Mouse (Mus musculus) activated CD4-positive, CD25-positive, alpha-beta regulatory T cell, adult 9 weeks (primary cell): ENCODE results near the gene Wdr46. TPM values are rescaled to one million over a fixed set of nuclear protein-coding genes. Genes with fewer than 3 reads are reported as not detected.

ENCODE experiments used
- polyA plus RNA-seq: library from polyadenylated mRNA; unstranded; fragments of 100-300 nt; shearing (Covaris generic); gene quantifications from one replicate; pipeline ENCODE4 v1.2.1, GENCODE M21; 2017

The Wdr46 gene
- polyA plus RNA-seq: 58.5 TPM

GRCm38 (mm10) chr17:33940206-33940805 is at the start of gene Wdr46, which contains the start of gene Pfdn6:
Wdr46 (plus strand) TSS chr17:33940660.
Pfdn6 (minus strand) TSS chr17:33940343.

GRCm38 (mm10) chr17:33904835-33905234 is 35.6 kb upstream of the Wdr46 start, which contains the start of gene Platr17:
Platr17 (plus strand) TSS chr17:33905135.

DNA sequence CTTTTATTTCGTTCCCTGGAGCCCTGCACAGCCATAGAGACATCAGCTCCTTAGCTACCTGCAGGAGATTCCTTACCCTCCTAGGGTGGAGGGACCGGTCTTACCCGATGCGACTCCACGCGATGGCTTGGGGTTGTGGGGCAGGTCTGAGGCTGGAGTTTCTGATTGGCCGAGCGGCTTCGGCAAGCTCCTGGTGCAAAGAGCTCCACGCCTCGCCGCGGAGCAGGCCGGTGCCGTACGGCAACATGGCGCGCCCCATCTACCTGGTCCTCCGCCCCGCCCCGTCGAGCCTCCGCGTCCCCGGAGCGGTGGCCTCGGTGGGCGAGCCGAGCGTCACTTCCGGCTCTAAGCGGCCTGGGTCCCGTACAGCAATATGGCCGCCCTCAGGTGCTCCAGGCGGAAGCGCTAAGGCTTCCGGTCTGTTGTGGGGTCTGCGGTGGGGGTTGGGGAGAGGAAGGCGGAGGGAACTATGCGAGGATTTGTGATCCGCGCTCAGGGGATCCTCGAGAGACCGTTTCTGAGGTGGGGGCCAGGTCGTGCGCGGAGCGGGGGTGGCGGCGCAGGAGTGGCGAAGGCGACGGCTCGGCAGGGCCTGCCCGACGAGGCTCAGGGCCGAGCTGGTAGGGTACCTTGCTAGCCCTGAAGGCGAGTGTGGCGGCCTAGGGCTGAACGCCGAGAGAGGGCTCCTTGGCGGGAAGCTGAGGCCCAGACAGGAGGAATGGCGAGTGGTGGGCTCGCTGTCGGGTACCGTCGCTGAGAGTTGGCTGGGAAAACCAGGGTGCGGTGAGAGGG is 31.2 kb upstream of the Wdr46 start, which contains the start of gene Daxx:
Gene Daxx, plus strand, starts transcription at position 338 of the 792 bp plus-strand sequence.

DNA sequence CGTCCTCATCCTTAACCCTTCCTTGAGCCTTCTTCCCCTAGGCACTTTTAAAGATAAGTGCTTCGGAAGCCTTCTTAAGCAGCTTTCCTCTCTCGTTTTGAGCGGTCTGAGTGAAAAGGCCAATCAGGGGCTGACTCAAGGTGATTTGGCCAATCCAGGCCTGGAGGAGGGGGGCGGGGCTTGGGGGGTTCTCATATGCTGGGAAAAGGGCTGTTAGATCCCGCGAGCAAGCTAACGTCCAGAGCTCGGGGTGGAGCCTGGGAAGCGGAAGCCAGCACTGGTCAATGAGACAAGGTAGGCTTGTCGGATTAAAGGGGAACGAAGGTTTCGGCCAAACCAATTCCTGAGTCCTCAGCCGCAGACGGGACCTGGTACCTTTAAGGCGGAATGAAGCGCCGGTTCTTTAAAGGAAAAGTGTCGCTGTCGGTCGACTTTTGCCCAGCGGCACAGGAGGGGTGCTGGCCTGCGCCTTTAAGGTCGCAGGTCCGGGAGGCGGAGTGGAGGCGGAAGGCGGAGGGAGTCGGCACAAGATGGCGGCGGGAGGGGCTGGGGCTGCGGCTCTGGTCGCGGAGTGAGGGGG is 24.7 kb upstream of the Wdr46 start, which contains the start of the genes Tapbp and Zbtb22:
Gene Tapbp, plus strand, starts transcription at position 229 of the 580 bp plus-strand sequence.
Gene Zbtb22, plus strand, starts transcription at position 234 of the 580 bp plus-strand sequence.

DNA sequence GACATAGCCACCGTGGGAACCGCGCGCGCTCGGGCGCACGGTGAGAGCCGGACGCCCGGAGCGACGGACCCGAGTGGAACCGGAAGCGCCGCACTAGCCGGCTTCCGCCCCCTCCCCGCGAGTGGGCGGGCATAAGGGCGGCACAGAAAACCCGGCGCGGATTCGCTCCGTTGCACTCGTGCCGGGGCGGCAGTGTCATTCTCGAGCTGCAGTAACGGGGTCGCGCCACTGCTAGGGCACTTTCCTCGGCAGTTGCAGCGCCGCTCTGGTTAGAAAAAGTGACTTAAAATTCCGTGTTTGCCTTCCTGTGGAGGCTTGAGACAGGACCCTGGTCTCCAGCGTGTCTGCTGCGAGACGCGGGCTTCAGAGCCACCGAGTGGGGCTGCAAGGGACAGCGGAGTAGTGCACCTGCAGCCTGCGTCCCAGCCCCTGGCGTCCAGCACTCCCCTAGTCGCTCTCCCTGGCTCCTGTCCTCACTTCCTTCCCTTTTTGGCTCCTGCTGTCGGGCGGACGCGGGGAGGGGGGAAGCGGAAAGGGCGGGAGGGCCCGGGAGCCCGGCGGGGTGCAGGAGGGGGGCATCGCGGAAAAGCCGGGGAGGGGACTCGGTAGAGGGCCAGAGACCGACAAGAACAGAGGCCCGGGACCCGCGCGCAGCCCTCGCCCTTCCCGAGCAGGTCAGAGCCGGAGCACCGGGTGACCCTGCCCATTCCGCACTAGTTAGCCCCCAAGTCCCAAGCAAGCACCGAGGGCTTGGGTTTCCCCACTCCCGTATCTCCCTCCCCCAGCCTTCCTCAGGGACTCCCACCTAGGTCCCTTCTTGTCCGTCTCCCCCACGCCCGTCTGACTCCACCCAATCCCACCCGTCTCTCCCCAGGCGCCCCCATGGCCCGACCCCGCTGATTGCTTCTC is 10.8 kb upstream of the Wdr46 start, which contains the start of gene Rgl2:
Gene Rgl2, plus strand, starts transcription at position 173 of the 909 bp plus-strand sequence.

GRCm38 (mm10) chr17:33951021-33951946 is 10.8 kb downstream of the Wdr46 start, which contains the start of gene B3galt4:
B3galt4 (minus strand) TSS chr17:33951488.

DNA sequence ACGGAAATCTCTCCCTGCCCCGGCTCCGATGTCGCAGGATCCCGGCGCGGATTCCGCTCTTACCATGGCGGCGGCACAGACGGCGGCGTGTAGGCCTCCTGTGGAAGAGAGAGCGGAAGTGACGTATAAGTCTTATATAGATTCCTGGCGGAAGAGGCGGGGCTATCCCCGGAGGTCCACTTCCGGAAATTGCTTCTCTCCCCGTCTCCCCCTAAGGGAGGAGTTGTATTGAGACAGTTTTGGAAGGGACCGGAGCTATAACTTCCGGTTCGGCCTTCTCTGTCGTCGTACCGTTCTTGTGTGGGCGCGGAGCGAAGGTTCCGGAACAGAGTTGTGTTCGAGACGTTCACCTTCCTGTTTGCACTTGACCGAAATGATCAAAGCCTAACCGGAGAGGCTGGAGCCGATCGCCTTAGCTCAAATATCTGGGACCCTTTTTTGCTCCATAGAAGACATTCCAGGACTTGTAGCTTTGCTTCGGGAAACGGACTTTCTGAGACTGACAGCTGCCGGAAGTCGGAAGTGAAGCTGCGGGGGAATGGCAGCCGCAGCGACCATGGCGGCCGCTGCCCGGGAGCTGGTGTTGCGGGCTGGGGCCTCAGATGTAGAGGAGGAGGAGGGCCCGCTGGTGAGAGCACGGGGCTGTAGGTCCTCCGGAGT is 15.2 kb downstream of the Wdr46 start, which contains the start of the genes Vps52 and Rps18:
Gene Vps52, plus strand, starts transcription at position 258 of the 660 bp plus-strand sequence.
Gene Rps18, minus strand, starts transcription at position 447 of the 660 bp plus-strand sequence.

Other genes starting within 250 kb of the Wdr46 start
- 50.9 TPM for gene March2, start 222.0 kb upstream of the Wdr46 start, polyA plus RNA-seq
- 298 TPM for gene Rab11b, start 180.1 kb upstream of the Wdr46 start, polyA plus RNA-seq
- 4.4 TPM for gene Angptl4, start 158.8 kb upstream of the Wdr46 start, polyA plus RNA-seq
- gene Kank3, start 130.1 kb upstream of the Wdr46 start, polyA plus RNA-seq: 3.4 TPM
- 1,074 TPM for gene Rps28, start 116.1 kb upstream of the Wdr46 start, polyA plus RNA-seq
- 386 TPM for gene Ndufa7, start 116.1 kb upstream of the Wdr46 start, polyA plus RNA-seq
- 32.2 TPM for gene Cd320, start 97.6 kb upstream of the Wdr46 start, polyA plus RNA-seq
- gene Gm7029, start 66.8 kb upstream of the Wdr46 start, polyA plus RNA-seq: not detected
- 8.5 TPM for gene Kifc1, start 50.0 kb upstream of the Wdr46 start, polyA plus RNA-seq
- 5.0 TPM for gene Platr17, start 35.5 kb upstream of the Wdr46 start, polyA plus RNA-seq
- 132 TPM for gene Daxx, start 31.2 kb upstream of the Wdr46 start, polyA plus RNA-seq
- 697 TPM for gene Tapbp, start 24.8 kb upstream of the Wdr46 start, polyA plus RNA-seq
- gene Zbtb22, start 24.8 kb upstream of the Wdr46 start, polyA plus RNA-seq: 20.2 TPM
- gene Rgl2, start 11.1 kb upstream of the Wdr46 start, polyA plus RNA-seq: 135 TPM
- gene Pfdn6, start 317 bp upstream of the Wdr46 start, polyA plus RNA-seq: 140 TPM
- gene B3galt4, start 10.8 kb downstream of the Wdr46 start, polyA plus RNA-seq: 30.8 TPM
- gene Vps52, start 15.2 kb downstream of the Wdr46 start, polyA plus RNA-seq: 89.2 TPM
- 2,816 TPM for gene Rps18, start 15.3 kb downstream of the Wdr46 start, polyA plus RNA-seq
- gene H2-K1, start 59.7 kb downstream of the Wdr46 start, polyA plus RNA-seq: 13,533 TPM
- gene Ring1, start 84.0 kb downstream of the Wdr46 start, polyA plus RNA-seq: 21.4 TPM
- gene H2-Ke6, start 87.4 kb downstream of the Wdr46 start, polyA plus RNA-seq: 41.5 TPM
- gene Slc39a7, start 91.0 kb downstream of the Wdr46 start, polyA plus RNA-seq: 132 TPM
- gene Rxrb, start 91.2 kb downstream of the Wdr46 start, polyA plus RNA-seq: 22.6 TPM
- gene Col11a2, start 98.8 kb downstream of the Wdr46 start, polyA plus RNA-seq: 3.3 TPM
- 34.3 TPM for gene H2-Oa, start 151.7 kb downstream of the Wdr46 start, polyA plus RNA-seq
- 108 TPM for gene H2-DMa, start 178.9 kb downstream of the Wdr46 start, polyA plus RNA-seq
- gene Brd2, start 182.0 kb downstream of the Wdr46 start, polyA plus RNA-seq: 142 TPM
- 5.1 TPM for gene H2-DMb2, start 202.6 kb downstream of the Wdr46 start, polyA plus RNA-seq
- gene H2-DMb1, start 212.4 kb downstream of the Wdr46 start, polyA plus RNA-seq: 4.3 TPM
- gene Tap1, start 246.9 kb downstream of the Wdr46 start, polyA plus RNA-seq: 516 TPM
- 713 TPM for gene Psmb9, start 247.1 kb downstream of the Wdr46 start, polyA plus RNA-seq